25 mouse cellular contexts compared by ENCODE assay signal in genomic region chr10:128250565-128250964, GRCm38 (mm10). TPM values are rescaled to one million over a fixed set of nuclear protein-coding genes. Genes with fewer than 3 reads are reported as not detected.
"Had no signal": no experiment of that assay in that cellular context is flagged by ENCODE, and none has a peak within 500 bp of the region (broad histone marks: within the 10 kb centered on the region; RNA-seq: fewer than 3 reads in every experiment).

No protein-coding gene starts in this region.

- ATAC-seq: liver, postnatal 0 days; lung, postnatal 0 days; midbrain, embryonic 13.5 days; midbrain, embryonic 15.5 days had no signal

- H3K4me2 ChIP-seq: lung, embryonic 15.5 days; midbrain, embryonic 11.5 days; midbrain, embryonic 13.5 days; midbrain, embryonic 15.5 days; neural tube, embryonic 12.5 days; stomach, embryonic 15.5 days had no signal

- H3K4me1 ChIP-seq: lung, embryonic 15.5 days; midbrain, embryonic 13.5 days; midbrain, embryonic 15.5 days; neural tube, embryonic 12.5 days; stomach, embryonic 15.5 days had no signal

- DNase-seq: liver, postnatal 0 days; lung, adult 2 months; lung, postnatal 14 days; lung, postnatal 36 days; right cerebral cortex, postnatal 14 days; thymus, adult 2 months; thymus, postnatal 25 days; thymus, postnatal 4 days had no signal

- H3K27me3 ChIP-seq: lung, embryonic 15.5 days; megakaryocyte, embryonic 14.5 days; midbrain, embryonic 13.5 days; midbrain, embryonic 15.5 days; neural tube, embryonic 12.5 days; stomach, embryonic 15.5 days had no signal

- H3K9me3 ChIP-seq: lung, embryonic 15.5 days; megakaryocyte, embryonic 14.5 days; midbrain, embryonic 13.5 days; midbrain, embryonic 15.5 days; neural tube, embryonic 12.5 days; stomach, embryonic 15.5 days had no signal

- H3K27ac ChIP-seq: lung, embryonic 15.5 days; macrophage; midbrain, embryonic 13.5 days; midbrain, embryonic 15.5 days; neural tube, embryonic 12.5 days; stomach, embryonic 15.5 days; stomach, postnatal 0 days had no signal

- H3K4me3 ChIP-seq: lung, embryonic 15.5 days; megakaryocyte, embryonic 14.5 days; midbrain, embryonic 13.5 days; midbrain, embryonic 15.5 days; neural tube, embryonic 12.5 days; stomach, embryonic 15.5 days had no signal

- H3K9ac ChIP-seq: liver, postnatal 0 days; lung, embryonic 15.5 days; midbrain, embryonic 13.5 days; midbrain, embryonic 15.5 days; neural tube, embryonic 12.5 days; stomach, embryonic 15.5 days had no signal

RNA-seq across cellular contexts. Expression of gene Apon, which starts 3.3 kb away (rescaled TPM):
- total RNA-seq: midbrain, postnatal 0 days; monocyte, adult 5-6 weeks had no signal
- polyA plus RNA-seq: lung, postnatal 0 days; macrophage; midbrain, embryonic 15.5 days; midbrain, postnatal 0 days; neural tube, embryonic 14.5 days; urinary bladder, adult 2 months had no signal

RNA-seq across cellular contexts. Expression of gene Apof, which starts 17.9 kb away (rescaled TPM):
- total RNA-seq: midbrain, postnatal 0 days; monocyte, adult 5-6 weeks had no signal
- polyA plus RNA-seq: lung, postnatal 0 days; midbrain, embryonic 11.5 days; midbrain, embryonic 13.5 days; midbrain, embryonic 15.5 days; neural tube, embryonic 12.5 days; neural tube, embryonic 14.5 days had no signal

RNA-seq across cellular contexts. Expression of gene Mip, which starts 24.9 kb away (rescaled TPM):
- total RNA-seq: monocyte, adult 5-6 weeks; neutrophil, adult 5-6 weeks had no signal
- polyA plus RNA-seq: liver, postnatal 0 days; lung, adult 2 months; lung, embryonic 15.5 days; lung, postnatal 0 days; macrophage; midbrain, embryonic 11.5 days; midbrain, postnatal 0 days; neural tube, embryonic 12.5 days; neural tube, embryonic 14.5 days; spleen, adult 2 months; stomach, embryonic 15.5 days; stomach, postnatal 0 days; testis, adult 2 months; urinary bladder, adult 2 months had no signal
